Mouse (Mus musculus) MEL (cell line): ENCODE measurements around the gene Abcc10.

Source experiments
- BHLHE40 ChIP-seq: IDR thresholded peaks from 2 replicates; pipeline ENCODE4 v1.6.1; 2012; ENCODE audit warnings: low read depth, mild to moderate bottlenecking, inconsistent platforms, low read length, improper control_type of control experiment, borderline replicate concordance
- CHD1 ChIP-seq: IDR thresholded peaks from 2 replicates; pipeline ENCODE4 v1.6.1; 2012; ENCODE audit warnings: low read depth, mild to moderate bottlenecking, inconsistent platforms, low read length, improper control_type of control experiment
- CTCF ChIP-seq, 3 experiments: IDR thresholded peaks in 2 of 3; conservative IDR thresholded peaks in 1 of 3; 2 replicates each; pipeline ENCODE4 v1.5.1; 2011 to 2012; ENCODE audit warnings: low read length in 3 of 3, low read depth in 2 of 3, mild to moderate bottlenecking in 2 of 3, improper control_type of control experiment in 1 of 3, inconsistent platforms in 1 of 3, mixed read lengths in 1 of 3, moderate library complexity in 1 of 3; ENCODE audit not compliant: control insufficient read depth in 1 of 3, insufficient read depth in 1 of 3, poor library complexity in 1 of 3, severe bottlenecking in 1 of 3
- E2F4 ChIP-seq: IDR thresholded peaks from 2 replicates; pipeline ENCODE4 v1.6.1; 2011; ENCODE audit warnings: low read depth, low read length, improper control_type of control experiment, borderline replicate concordance
- RCOR1 ChIP-seq: IDR thresholded peaks from 2 replicates; pipeline ENCODE4 v1.6.1; 2012; ENCODE audit warnings: low read depth, mild to moderate bottlenecking, inconsistent platforms, low read length, improper control_type of control experiment
- USF1 ChIP-seq: IDR thresholded peaks from 2 replicates; pipeline ENCODE4 v1.6.1; 2014; ENCODE audit warnings: low read depth, mild to moderate bottlenecking, inconsistent platforms, low read length, improper control_type of control experiment, moderate library complexity
- ZKSCAN1 ChIP-seq: IDR thresholded peaks from 2 replicates; pipeline ENCODE4 v1.6.1; 2012; ENCODE audit warnings: low read depth, mild to moderate bottlenecking, inconsistent platforms, low read length, improper control_type of control experiment, moderate library complexity
- ZNF384 ChIP-seq: IDR thresholded peaks from 2 replicates; pipeline ENCODE4 v1.6.1; 2012; ENCODE audit warnings: low read depth, mild to moderate bottlenecking, inconsistent platforms, low read length, improper control_type of control experiment

GRCm38 (mm10) chr17:46265918-46266618 lies 62.1 kb downstream of the Abcc10 start:
- TF ChIP-seq ZNF384 (peak; percentile 92), USF1 (no peak), ZKSCAN1 (no peak), E2F4 (no peak), CTCF (IDR thresholded peaks at IDR 0.05 in 2 of 3, conservative IDR thresholded peaks at IDR 0.05 in 1 of 3; ENCODE audit: control insufficient read depth in 1 of 3, insufficient read depth in 1 of 3, low read depth in 2 of 3, low read length in 3 of 3, poor library complexity in 1 of 3, severe bottlenecking in 1 of 3) (peak; percentile 81 to 89 (median 87)), RCOR1 (no peak), CHD1 (no peak), BHLHE40 (no peak)
